Mouse (Mus musculus) erythroblast, embryonic 14.5 days (primary cell): ENCODE measurements around the gene Polrmt.

ENCODE experiments used
- GATA1 ChIP-seq: IDR thresholded peaks from 2 replicates; pipeline ENCODE4 v1.6.1; 2012; ENCODE audit warnings: low read length, inconsistent platforms, mixed read lengths
- TAL1 ChIP-seq: IDR thresholded peaks from 3 replicates; pipeline ENCODE4 v1.6.1; 2012; ENCODE audit warnings: low read length, inconsistent platforms, mixed read lengths

- no peak for TF ChIP-seq GATA1
- TF ChIP-seq TAL1, result no peak
Observed at GRCm38 (mm10) chr10:79793051-79793737, 46.8 kb upstream of the Polrmt start, which contains the start of gene Palm.
